7 mouse cellular contexts compared by ENCODE assay signal in the genomic region with DNA sequence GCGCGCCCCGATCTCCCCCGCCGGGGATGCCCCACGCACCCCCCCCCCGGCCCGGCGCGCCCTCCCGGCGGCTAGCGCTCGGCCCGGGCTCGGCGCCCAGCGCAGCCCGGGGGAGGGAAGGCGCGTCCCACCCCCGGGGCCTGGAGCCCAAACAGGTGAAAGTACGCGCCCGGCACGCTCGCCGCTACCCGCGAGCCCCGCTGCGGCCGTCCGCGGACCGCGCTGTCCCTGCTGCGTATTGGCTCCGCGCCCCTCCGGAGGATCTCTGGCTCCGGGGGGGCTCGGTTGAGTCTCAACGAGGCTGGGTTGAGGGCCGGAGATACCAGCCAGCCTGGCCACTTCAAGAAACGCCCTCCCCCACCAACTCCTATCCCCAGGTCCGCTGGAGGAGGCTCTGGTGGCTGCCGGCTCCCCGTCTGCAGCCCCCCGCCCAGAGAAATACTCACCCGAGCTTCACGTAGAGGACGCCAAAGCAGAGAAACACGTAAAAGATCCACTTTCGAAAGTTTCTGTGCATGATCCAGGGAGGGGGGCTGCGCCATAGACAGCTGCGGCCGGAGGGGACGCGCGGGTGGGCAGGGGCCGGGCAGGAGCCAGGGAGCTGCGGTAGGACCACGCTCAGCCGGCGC. TPM values are rescaled to one million over a fixed set of nuclear protein-coding genes. Genes with fewer than 3 reads are reported as not detected.
A peak's percentile ranks its signal among the peaks of the same experiment; 100 is the strongest.
DNase-seq lines count a peak whose midpoint lies in the region; ATAC-seq and TF ChIP-seq lines count a peak whose summit lies in the region.

No protein-coding gene starts in this region.

- no peak for ATAC-seq in lung, embryonic 15.5 days (ENCODE audit: borderline replicate concordance, extremely low read depth, low FRiP score, low TSS enrichment)
- ATAC-seq in forebrain, embryonic 13.5 days, result no peak
- no peak for ATAC-seq in limb, embryonic 13.5 days (ENCODE audit: low FRiP score, low read depth)
- no peak for ATAC-seq in granulocyte monocyte progenitor cell, adult 5-6 weeks (replicated peaks; ENCODE audit: poor library complexity, severe bottlenecking)

- peak overlapping the region; percentile 62 for H3K4me3 ChIP-seq in lung, embryonic 15.5 days
- peak overlapping the region; percentile 74 for H3K4me3 ChIP-seq in forebrain, embryonic 13.5 days
- peak overlapping the region; percentile 59 for H3K4me3 ChIP-seq in limb, embryonic 13.5 days
- peak overlapping the region; percentile 39 for H3K4me3 ChIP-seq in small intestine, adult 2 months (ENCODE audit: low read depth, low read length)

- peak overlapping the region; percentile 79 for H3K27ac ChIP-seq in lung, embryonic 15.5 days
- H3K27ac ChIP-seq in forebrain, embryonic 13.5 days, result peak overlapping the region; percentile 73
- H3K27ac ChIP-seq in limb, embryonic 13.5 days, result peak overlapping the region; percentile 18; the same call in 1 of the 2 replicates
- no peak overlapping the region for H3K27ac ChIP-seq in small intestine, adult 2 months (ENCODE audit: insufficient read depth, low read depth, low read length)

- H3K4me1 ChIP-seq in lung, embryonic 15.5 days, result peaks cover 47% of the 10 kb centered on the region
- H3K4me1 ChIP-seq in forebrain, embryonic 13.5 days, result peaks cover 66% of the 10 kb centered on the region
- H3K4me1 ChIP-seq in limb, embryonic 13.5 days, result peaks cover 44% of the 10 kb centered on the region
- H3K4me1 ChIP-seq in small intestine, adult 2 months (ENCODE audit: control insufficient read depth, insufficient read depth, insufficient read length, low read length), result peaks cover 8% of the 10 kb centered on the region

- 1% methylated on average over 44 of the region's 66 CpGs for WGBS in lung, embryonic 15.5 days
- 0% methylated on average over 43 of the region's 66 CpGs for WGBS in forebrain, embryonic 13.5 days
- WGBS in limb, embryonic 13.5 days, result 1% methylated on average over 55 of the region's 66 CpGs
- 2% methylated on average over 65 of the region's 66 CpGs for WGBS in small intestine, adult 2 months

- H3K9ac ChIP-seq in lung, embryonic 15.5 days, result peak overlapping the region; percentile 64
- peak overlapping the region; percentile 86 for H3K9ac ChIP-seq in forebrain, embryonic 13.5 days
- H3K9ac ChIP-seq in limb, embryonic 13.5 days, result peak overlapping the region; percentile 68

- H3K9me3 ChIP-seq in lung, embryonic 15.5 days, result no peaks in the 10 kb centered on the region
- no peaks in the 10 kb centered on the region for H3K9me3 ChIP-seq in forebrain, embryonic 13.5 days (replicated peaks)
- H3K9me3 ChIP-seq in limb, embryonic 13.5 days, result no peaks in the 10 kb centered on the region

- no peak for DNase-seq in lung, adult 18-20 months
- no peak for DNase-seq in frontal cortex, postnatal 36 days (ENCODE audit: low spot score in 2 of 2)

- H3K27me3 ChIP-seq in lung, embryonic 15.5 days, result peaks cover 87% of the 10 kb centered on the region
- H3K27me3 ChIP-seq in forebrain, embryonic 13.5 days, result peaks cover 66% of the 10 kb centered on the region
- H3K27me3 ChIP-seq in limb, embryonic 13.5 days, result peaks cover 99% of the 10 kb centered on the region
- H3K27me3 ChIP-seq in small intestine, adult 2 months (ENCODE audit: control insufficient read depth, insufficient read depth, low read length), result peaks cover 63% of the 10 kb centered on the region

- H3K36me3 ChIP-seq in lung, embryonic 15.5 days, result no peaks in the 10 kb centered on the region
- no peaks in the 10 kb centered on the region for H3K36me3 ChIP-seq in forebrain, embryonic 13.5 days (ENCODE audit: poor library complexity, severe bottlenecking)
- no peaks in the 10 kb centered on the region for H3K36me3 ChIP-seq in limb, embryonic 13.5 days
- no peaks in the 10 kb centered on the region for H3K36me3 ChIP-seq in small intestine, adult 2 months (ENCODE audit: control insufficient read depth, insufficient read depth, low read length)

- TF ChIP-seq CTCF in small intestine, adult 2 months (IDR thresholded peaks at IDR 0.05; ENCODE audit: extremely low read depth, insufficient read length, insufficient replicate concordance, low read depth, low read length), result no peak

- TF ChIP-seq POLR2A in small intestine, adult 2 months (IDR thresholded peaks at IDR 0.05; ENCODE audit: low read depth, low read length), result no peak

- peak overlapping the region; percentile 79 for H3K4me2 ChIP-seq in lung, embryonic 15.5 days
- peak overlapping the region; percentile 94 for H3K4me2 ChIP-seq in forebrain, embryonic 13.5 days
- H3K4me2 ChIP-seq in limb, embryonic 13.5 days (replicated peaks), result peak overlapping the region; percentile 95

RNA-seq across cellular contexts. Expression of a gene that starts 1.2 kb away (rescaled TPM):
- polyA plus RNA-seq in lung, embryonic 15.5 days (2015; fragmentation: Nextera tagmentation; extraction: Ambion mirVana), result 56.5 and 57.6 TPM in 2 replicates
- 84.0 and 92.2 TPM in 2 replicates for polyA plus RNA-seq in forebrain, embryonic 13.5 days (2015; fragmentation: Nextera tagmentation; extraction: Ambion mirVana)
- 29.1 and 34.9 TPM in 2 replicates for polyA plus RNA-seq in limb, embryonic 13.5 days (2015; fragmentation: Nextera tagmentation; extraction: Ambion mirVana)
- 0.14 TPM in 1 of 2 replicates, not detected in the other for polyA plus RNA-seq in small intestine, adult 2 months (2012; rRNA removed)
- total RNA-seq in granulocyte monocyte progenitor cell, adult 5-6 weeks (2014; fragmentation: Nextera tagmentation), result not detected in 2 replicates
- not detected in 2 replicates for total RNA-seq in granulocyte monocyte progenitor cell, adult 5-6 weeks (2017)

Comparison
In these comparisons a context has a peak if more than half of its experiments do, and no peak if none do; other contexts are left out.
1. RNA of a gene that starts 1.2 kb away (polyA plus RNA-seq): 84.0 to 92.2 TPM in forebrain, embryonic 13.5 days, 56.5 to 57.6 TPM in lung, embryonic 15.5 days and 29.1 to 34.9 TPM in limb, embryonic 13.5 days; 0.14 TPM in small intestine, adult 2 months; every median in the first group is over 10 times any median in the second.
2. Peak in every context shown above with its lines, with median percentiles within 50 percentile points of each other: H3K4me2 ChIP-seq, H3K4me3 ChIP-seq and H3K9ac ChIP-seq.